Mouse (Mus musculus) heart, postnatal 0 days (tissue): ENCODE measurements at regions not wholly inside any gene's neighbourhood (a gene's known extent, or its start where the extent isn't known, plus 50 kb on each side); places are given as distances from the start of the nearest gene placed in this dataset.
A peak's percentile ranks its signal among the peaks of the same experiment; 100 is the strongest.

Experiments
- ATAC-seq: fragments of 200-750 bp; cut with Nextera tagmentation; 2 replicates; pipeline ENCODE4 v1.8.0; 2017; ENCODE audit warnings: low read depth, moderate number of reproducible peaks, moderate library complexity; ENCODE audit not compliant: insufficient read depth
- DNase-seq: peaks from one replicate; pipeline ENCODE4 v3.0.0-alpha.2; 2016; ENCODE audit warnings: low spot score
- H3K27ac ChIP-seq: fragments of 300-500 bp; sonication (generic); 2 replicates; pipeline ENCODE4 v1.5.1; 2014; ENCODE audit warnings: low read depth, mild to moderate bottlenecking
- H3K27me3 ChIP-seq: fragments of 300-500 bp; sonication (generic); 2 replicates; pipeline ENCODE4 v1.6.1; 2014; ENCODE audit warnings: low read length, mixed read lengths; ENCODE audit not compliant: control insufficient read depth, insufficient read depth
- H3K36me3 ChIP-seq: fragments of 300-500 bp; sonication (generic); replicated peaks from 2 replicates; pipeline ENCODE4 v1.6.1; 2014; ENCODE audit warnings: low read length, mixed read lengths; ENCODE audit not compliant: control insufficient read depth, insufficient read depth
- H3K4me1 ChIP-seq: fragments of 300-500 bp; sonication (generic); 2 replicates; pipeline ENCODE4 v1.6.1; 2014; ENCODE audit warnings: antibody characterized with exemption; ENCODE audit not compliant: control insufficient read depth, insufficient read depth
- H3K4me2 ChIP-seq: fragments of 300-500 bp; sonication (generic); 2 replicates; pipeline ENCODE4 v1.6.1; 2014; ENCODE audit warnings: low read depth, mild to moderate bottlenecking, low read length, moderate library complexity
- H3K4me3 ChIP-seq: fragments of 300-500 bp; sonication (generic); 2 replicates; pipeline ENCODE4 v1.5.1; 2014; ENCODE audit warnings: low read depth, low read length
- H3K9ac ChIP-seq: fragments of 300-500 bp; sonication (generic); replicated peaks from 2 replicates; pipeline ENCODE4 v1.6.1; 2014; ENCODE audit warnings: low read depth, low read length, mixed read lengths
- H3K9me3 ChIP-seq: fragments of 300-500 bp; sonication (generic); replicated peaks from 2 replicates; pipeline ENCODE4 v1.6.1; 2016; ENCODE audit warnings: low read length; ENCODE audit not compliant: control insufficient read depth
- CTCF ChIP-seq: IDR thresholded peaks from 2 replicates; pipeline ENCODE4 v1.5.1; 2016; ENCODE audit warnings: antibody characterized with exemption, control low read depth, low read depth
- EP300 ChIP-seq: IDR thresholded peaks from 2 replicates; pipeline ENCODE4 v1.6.1; 2016; ENCODE audit warnings: antibody characterized with exemption, low read depth
- WGBS: fragments of 180-500 bp; shearing (Covaris S2); extraction: QIAGEN DNeasy Blood & Tissue Kit; methylation state at CpG from one replicate; pipeline ENCODE4 v1.1.7; 2014; 5-methylcytosine and 5-hydroxymethylcytosine counted together

GRCm38 (mm10) chr13:5587196-5587595, 274.1 kb upstream of the Klf6 start:
- Histone ChIP-seq H3K4me2 (no peak overlapping the region), H3K4me1 (peaks cover 6% of the 10 kb centered on the region), H3K27ac (no peak overlapping the region), H3K27me3 (no peaks in the 10 kb centered on the region), H3K9me3 (no peaks in the 10 kb centered on the region), H3K4me3 (no peak overlapping the region), H3K9ac (no peak overlapping the region), H3K36me3 (no peaks in the 10 kb centered on the region)
- DNase-seq (no peak), ATAC-seq (no peak)
- TF ChIP-seq EP300 (no peak), CTCF (no peak)

- Histone ChIP-seq H3K27ac (no peak overlapping the region), H3K4me3 (no peak overlapping the region), H3K36me3 (no peaks in the 10 kb centered on the region), H3K4me1 (peaks cover 14% of the 10 kb centered on the region), H3K4me2 (no peak overlapping the region), H3K9me3 (no peaks in the 10 kb centered on the region), H3K9ac (no peak overlapping the region), H3K27me3 (no peaks in the 10 kb centered on the region)
- DNase-seq (no peak), ATAC-seq (no peak)
- WGBS: 64% methylated on average over 2 of the region's 2 CpGs
- TF ChIP-seq CTCF: no peak
- no peak for TF ChIP-seq EP300
Measured at GRCm38 (mm10) chr13:5591286-5591685, 270.0 kb upstream of the Klf6 start.

GRCm38 (mm10) chr13:5591837-5592555, 269.3 kb upstream of the Klf6 start:
- TF ChIP-seq CTCF (no peak), EP300 (no peak)
- peak overlapping the region; percentile 3; the same call in 1 of the 2 replicates for H3K4me2 ChIP-seq
- DNase-seq: peak; percentile 69
- H3K27ac ChIP-seq: peak overlapping the region; percentile 78
- H3K9ac ChIP-seq: no peak overlapping the region
- 28% methylated on average over 4 of the region's 4 CpGs for WGBS
- H3K27me3 ChIP-seq: no peaks in the 10 kb centered on the region
- H3K9me3 ChIP-seq: no peaks in the 10 kb centered on the region
- H3K4me1 ChIP-seq: peaks cover 14% of the 10 kb centered on the region
- ATAC-seq: peak; percentile 73
- H3K4me3 ChIP-seq: no peak overlapping the region
- H3K36me3 ChIP-seq: no peaks in the 10 kb centered on the region

- peak; percentile 98 for TF ChIP-seq EP300
- TF ChIP-seq CTCF: no peak
- Histone ChIP-seq H3K36me3 (no peaks in the 10 kb centered on the region), H3K27ac (peak overlapping the region; percentile 78), H3K27me3 (no peaks in the 10 kb centered on the region), H3K9me3 (no peaks in the 10 kb centered on the region), H3K4me1 (peaks cover 14% of the 10 kb centered on the region), H3K4me3 (no peak overlapping the region), H3K4me2 (peak overlapping the region; percentile 3; the same call in 1 of the 2 replicates), H3K9ac (no peak overlapping the region)
- DNase-seq: peak; percentile 93
- peak; percentile 88 for ATAC-seq
- WGBS: 2% methylated on average over 3 of the region's 3 CpGs
Measured at GRCm38 (mm10) chr13:5592556-5593061, 268.7 kb upstream of the Klf6 start.

GRCm38 (mm10) chr13:5601648-5602047, 259.6 kb upstream of the Klf6 start:
- Histone ChIP-seq H3K9me3 (no peaks in the 10 kb centered on the region), H3K27ac (no peak overlapping the region), H3K4me1 (peaks cover 18% of the 10 kb centered on the region), H3K27me3 (no peaks in the 10 kb centered on the region), H3K9ac (no peak overlapping the region), H3K4me2 (no peak overlapping the region), H3K36me3 (no peaks in the 10 kb centered on the region), H3K4me3 (no peak overlapping the region)
- no peak for TF ChIP-seq EP300
- no peak for TF ChIP-seq CTCF
- DNase-seq: no peak
- no peak for ATAC-seq
- 81% methylated on average over 1 of the region's 1 CpGs for WGBS
